Mouse (Mus musculus) lung, postnatal 14 days (tissue): ENCODE results near the gene Lcmt2.

Source experiments
- DNase-seq: peaks from one replicate; pipeline ENCODE4 v3.0.0; 2021

The Lcmt2 gene

GRCm38 (mm10) chr2:121115418-121115817, 25.0 kb downstream of the Lcmt2 start:
- DNase-seq = no peak

GRCm38 (mm10) chr2:121109695-121110094, 30.8 kb downstream of the Lcmt2 start, which contains the start of gene Tgm7:
Tgm7 (minus strand) TSS chr2:121109795.
- no peak for DNase-seq

- DNase-seq = no peak
These were observed 34.5 kb downstream of the Lcmt2 start for GRCm38 (mm10) chr2:121105940-121106339.

GRCm38 (mm10) chr2:121102051-121102450, 38.4 kb downstream of the Lcmt2 start:
- peak; percentile 76 for DNase-seq

- no peak for DNase-seq
These were observed 50.7 kb downstream of the Lcmt2 start for GRCm38 (mm10) chr2:121089751-121090150.

GRCm38 (mm10) chr2:121088507-121088906, 51.9 kb downstream of the Lcmt2 start:
- no peak for DNase-seq

GRCm38 (mm10) chr2:121085480-121086185, 54.8 kb downstream of the Lcmt2 start, which contains the start of gene Tgm5:
Tgm5 (minus strand) TSS chr2:121085841.
- no peak for DNase-seq

GRCm38 (mm10) chr2:121082626-121083025, 57.8 kb downstream of the Lcmt2 start:
- no peak for DNase-seq
